Mouse (Mus musculus): ENCODE measurements at regions not wholly inside any gene's neighbourhood (a gene's known extent, or its start where the extent isn't known, plus 50 kb on each side); places are given as distances from the start of the nearest gene placed in this dataset.
A peak's percentile ranks its signal among the peaks of the same experiment; 100 is the strongest.

- Histone ChIP-seq H3K9me3 (no peaks in the 10 kb centered on the region), H3K4me3 (replicated peaks) (no peak overlapping the region)
These were observed 665.2 kb upstream of the Fam92a start for GRCm38 (mm10) chr4:12837097-12837426.

GRCm38 (mm10) chr4:12836326-12837096 is 664.7 kb upstream of the Fam92a start:
- Histone ChIP-seq H3K4me3 (replicated peaks) (no peak overlapping the region), H3K36me3 (replicated peaks; ENCODE audit: low read length) (no peaks in the 10 kb centered on the region), H3K9me3 (no peaks in the 10 kb centered on the region), H3K4me1 (no peaks in the 10 kb centered on the region), H3K27me3 (replicated peaks) (no peaks in the 10 kb centered on the region)
- TF ChIP-seq GATA1 (IDR thresholded peaks at IDR 0.05; ENCODE audit: borderline replicate concordance, low read length) (no peak), FLI1 (IDR thresholded peaks at IDR 0.05; ENCODE audit: low read length) (no peak)

More at GRCm38 (mm10) chr4:12837097-12837426, 665.2 kb upstream of the Fam92a start:
- Histone ChIP-seq H3K4me1 (no peaks in the 10 kb centered on the region), H3K27me3 (replicated peaks) (no peaks in the 10 kb centered on the region), H3K36me3 (replicated peaks; ENCODE audit: low read length) (no peaks in the 10 kb centered on the region)
- TF ChIP-seq GATA1 (IDR thresholded peaks at IDR 0.05; ENCODE audit: borderline replicate concordance, low read length) (no peak), FLI1 (IDR thresholded peaks at IDR 0.05; ENCODE audit: low read length) (no peak)

DNA sequence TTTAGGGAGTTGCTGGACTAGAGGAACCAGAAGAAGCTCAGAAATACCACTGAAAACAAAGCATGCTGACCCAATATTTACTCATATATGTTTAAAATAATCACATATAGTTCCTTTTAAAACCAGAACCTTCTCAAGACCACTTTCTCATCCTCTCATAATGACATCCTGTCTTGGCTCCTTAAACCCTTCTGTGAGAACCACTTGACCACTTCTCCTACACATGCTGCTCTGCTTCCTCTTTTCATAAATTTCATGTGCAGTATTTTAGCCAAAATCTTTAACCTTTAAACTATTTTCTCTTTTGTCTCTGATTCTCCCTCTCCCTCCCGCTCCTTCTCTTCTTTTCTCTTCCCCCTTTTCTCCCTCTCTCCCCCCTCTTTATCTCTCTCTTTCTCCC is 654.6 kb upstream of the Fam92a start:
- no peak for TF ChIP-seq FLI1 (IDR thresholded peaks at IDR 0.05; ENCODE audit: low read length)
- no peak for TF ChIP-seq GATA1 (IDR thresholded peaks at IDR 0.05; ENCODE audit: borderline replicate concordance, low read length)
- no peaks in the 10 kb centered on the region for H3K4me1 ChIP-seq
- no peak overlapping the region for H3K4me3 ChIP-seq (replicated peaks)
- H3K9me3 ChIP-seq = 0 out of 2 replicates have a peak, but pooled peaks cover 4% of the 10 kb centered on the region
- no peaks in the 10 kb centered on the region for H3K36me3 ChIP-seq (replicated peaks; ENCODE audit: low read length)
- H3K27me3 ChIP-seq (replicated peaks) = no peaks in the 10 kb centered on the region

DNA sequence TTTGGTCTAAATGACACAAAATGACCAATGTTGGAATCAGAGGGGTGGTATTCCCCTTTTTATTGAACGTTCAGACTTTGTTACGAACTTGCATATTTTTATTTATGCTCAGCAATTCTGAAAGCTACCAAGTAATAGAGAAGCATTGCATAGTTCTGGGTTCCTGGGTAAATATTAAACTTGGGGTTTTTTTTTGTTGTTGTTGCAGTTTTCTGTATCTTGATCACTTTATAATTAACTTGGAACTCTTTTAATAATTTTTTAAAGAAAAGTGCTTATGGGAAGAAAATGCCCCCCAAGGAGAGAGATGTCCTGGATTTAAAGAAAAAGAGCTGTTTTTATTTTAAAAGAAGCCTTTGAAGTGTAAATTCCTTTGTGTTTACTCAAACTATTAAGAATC is 642.4 kb upstream of the Fam92a start:
- no peaks in the 10 kb centered on the region for H3K9me3 ChIP-seq
- no peaks in the 10 kb centered on the region for H3K4me1 ChIP-seq
- TF ChIP-seq GATA1 (IDR thresholded peaks at IDR 0.05; ENCODE audit: borderline replicate concordance, low read length) (no peak), FLI1 (IDR thresholded peaks at IDR 0.05; ENCODE audit: low read length) (no peak)
- H3K36me3 ChIP-seq (replicated peaks; ENCODE audit: low read length) = no peaks in the 10 kb centered on the region
- H3K27me3 ChIP-seq (replicated peaks) = no peaks in the 10 kb centered on the region
- no peak overlapping the region for H3K4me3 ChIP-seq (replicated peaks)

GRCm38 (mm10) chr4:12801186-12801585 is 629.4 kb upstream of the Fam92a start:
- Histone ChIP-seq H3K36me3 (replicated peaks; ENCODE audit: low read length) (no peaks in the 10 kb centered on the region), H3K4me1 (no peaks in the 10 kb centered on the region), H3K9me3 (no peaks in the 10 kb centered on the region), H3K4me3 (replicated peaks) (no peak overlapping the region), H3K27me3 (replicated peaks) (no peaks in the 10 kb centered on the region)
- TF ChIP-seq GATA1 (IDR thresholded peaks at IDR 0.05; ENCODE audit: borderline replicate concordance, low read length) (no peak), FLI1 (IDR thresholded peaks at IDR 0.05; ENCODE audit: low read length) (no peak)

GRCm38 (mm10) chr4:12799564-12799963 is 627.7 kb upstream of the Fam92a start:
- H3K27me3 ChIP-seq (replicated peaks) = no peaks in the 10 kb centered on the region
- no peaks in the 10 kb centered on the region for H3K9me3 ChIP-seq
- no peaks in the 10 kb centered on the region for H3K4me1 ChIP-seq
- no peak for TF ChIP-seq FLI1 (IDR thresholded peaks at IDR 0.05; ENCODE audit: low read length)
- no peak for TF ChIP-seq GATA1 (IDR thresholded peaks at IDR 0.05; ENCODE audit: borderline replicate concordance, low read length)
- H3K36me3 ChIP-seq (replicated peaks; ENCODE audit: low read length) = no peaks in the 10 kb centered on the region
- no peak overlapping the region for H3K4me3 ChIP-seq (replicated peaks)

GRCm38 (mm10) chr4:12792764-12793422 is 621.1 kb upstream of the Fam92a start:
- H3K27me3 ChIP-seq (replicated peaks) = no peaks in the 10 kb centered on the region
- no peak overlapping the region for H3K4me3 ChIP-seq (replicated peaks)
- no peaks in the 10 kb centered on the region for H3K36me3 ChIP-seq (replicated peaks; ENCODE audit: low read length)
- TF ChIP-seq FLI1 (IDR thresholded peaks at IDR 0.05; ENCODE audit: low read length) (no peak), GATA1 (IDR thresholded peaks at IDR 0.05; ENCODE audit: borderline replicate concordance, low read length) (no peak)
- H3K4me1 ChIP-seq = peaks cover 17% of the 10 kb centered on the region
- no peaks in the 10 kb centered on the region for H3K9me3 ChIP-seq

DNA sequence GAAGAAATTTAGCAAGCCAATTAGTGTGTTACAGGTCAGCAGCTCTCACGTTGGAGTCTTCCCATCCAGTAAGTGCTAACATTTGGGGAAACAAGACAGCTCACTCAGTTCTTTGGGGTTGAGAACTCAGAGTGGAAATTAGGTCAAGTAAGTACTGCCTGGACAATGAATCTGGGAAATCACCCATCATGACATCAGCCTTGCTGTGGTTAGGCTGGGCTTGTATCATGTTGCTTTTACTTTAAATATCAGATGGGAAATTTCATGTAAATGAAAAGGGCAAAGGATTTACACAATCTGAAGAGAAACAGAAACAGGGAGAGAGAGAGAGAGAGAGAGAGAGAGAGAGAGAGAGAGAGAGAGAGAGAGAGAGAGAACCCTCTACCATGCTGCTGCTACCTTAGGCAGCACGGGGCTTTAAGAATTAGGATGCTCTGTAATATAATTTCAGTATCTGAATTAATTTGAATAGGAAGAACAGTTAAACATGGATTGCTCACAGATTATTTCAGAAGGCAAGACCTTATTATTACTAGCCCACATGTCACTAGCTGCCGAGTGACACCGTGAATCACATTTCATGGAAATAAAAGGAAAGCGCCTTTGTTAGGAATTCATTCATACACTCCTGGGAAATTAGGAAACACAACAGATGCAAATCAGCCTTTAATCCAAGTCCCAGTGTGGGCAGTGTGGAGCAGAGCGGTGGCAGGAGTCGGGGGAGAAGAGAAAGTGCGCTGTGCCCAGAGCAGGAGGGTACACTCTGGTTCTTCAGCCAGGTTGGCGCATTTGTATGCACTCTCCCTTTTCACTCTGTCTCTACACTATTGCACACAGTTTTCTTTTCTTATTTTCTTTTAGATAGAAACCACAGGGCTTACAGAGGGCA is 620.2 kb upstream of the Fam92a start:
- H3K27me3 ChIP-seq (replicated peaks) = no peaks in the 10 kb centered on the region
- TF ChIP-seq FLI1 (IDR thresholded peaks at IDR 0.05; ENCODE audit: low read length) (no peak), GATA1 (IDR thresholded peaks at IDR 0.05; ENCODE audit: borderline replicate concordance, low read length) (no peak)
- H3K4me1 ChIP-seq = peaks cover 21% of the 10 kb centered on the region
- no peak overlapping the region for H3K4me3 ChIP-seq (replicated peaks)
- H3K9me3 ChIP-seq = no peaks in the 10 kb centered on the region
- no peaks in the 10 kb centered on the region for H3K36me3 ChIP-seq (replicated peaks; ENCODE audit: low read length)

DNA sequence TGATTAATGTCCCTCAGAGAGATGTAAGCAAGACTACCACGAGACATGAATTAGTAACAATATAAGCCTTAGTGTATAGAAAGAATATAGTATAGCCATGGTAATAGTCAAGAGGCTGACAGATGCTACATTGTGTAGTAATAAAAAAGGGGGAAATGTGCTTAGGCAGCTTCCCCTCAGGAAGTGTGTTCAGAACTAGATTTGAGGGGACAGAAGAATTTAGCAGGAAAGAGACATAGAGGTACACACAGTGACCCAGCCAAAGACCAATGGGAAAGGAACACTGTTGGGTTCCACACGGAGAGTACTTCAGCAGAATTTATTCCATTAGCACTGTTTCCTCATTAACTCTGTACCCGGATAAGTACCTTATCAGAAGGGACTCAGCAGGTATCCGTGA is 614.0 kb upstream of the Fam92a start:
- no peaks in the 10 kb centered on the region for H3K9me3 ChIP-seq
- no peaks in the 10 kb centered on the region for H3K27me3 ChIP-seq (replicated peaks)
- no peaks in the 10 kb centered on the region for H3K36me3 ChIP-seq (replicated peaks; ENCODE audit: low read length)
- peak overlapping the region; percentile 29 for H3K4me3 ChIP-seq (replicated peaks)
- TF ChIP-seq GATA1 (IDR thresholded peaks at IDR 0.05; ENCODE audit: borderline replicate concordance, low read length) (no peak), FLI1 (IDR thresholded peaks at IDR 0.05; ENCODE audit: low read length) (no peak)
- H3K4me1 ChIP-seq = peaks cover 35% of the 10 kb centered on the region

All from megakaryocyte, embryonic 14.5 days (primary cell).